Mouse (Mus musculus) midbrain, embryonic 11.5 days (tissue): Measurements from ENCODE around the gene 4933407L21Rik. TPM values are rescaled to one million over a fixed set of nuclear protein-coding genes. Genes with fewer than 3 reads are reported as not detected.

Experiments
- ATAC-seq: fragments of 200-750 bp; cut with Nextera tagmentation; 2 replicates; pipeline ENCODE4 v1.8.0; 2017; ENCODE audit warnings: moderate TSS enrichment, moderate library complexity; ENCODE audit not compliant: low FRiP score
- DNase-seq: peaks from one replicate; pipeline ENCODE4 v3.0.0; 2015; ENCODE audit warnings: low spot score; ENCODE audit errors: missing footprints
- H3K27ac ChIP-seq: fragments of 300-500 bp; sonication (generic); 2 replicates; pipeline ENCODE4 v1.5.1; 2014; ENCODE audit warnings: low read depth, low read length
- H3K27me3 ChIP-seq: fragments of 300-500 bp; sonication (generic); 2 replicates; pipeline ENCODE4 v1.6.1; 2014; ENCODE audit warnings: mild to moderate bottlenecking, low read length, moderate library complexity, mixed read lengths; ENCODE audit not compliant: control insufficient read depth, insufficient read depth
- H3K36me3 ChIP-seq: fragments of 300-500 bp; sonication (generic); 2 replicates; pipeline ENCODE4 v1.6.1; 2014; ENCODE audit warnings: mild to moderate bottlenecking, low read length, moderate library complexity, mixed read lengths; ENCODE audit not compliant: control insufficient read depth, insufficient read depth
- H3K4me1 ChIP-seq: fragments of 300-500 bp; sonication (generic); 2 replicates; pipeline ENCODE4 v1.6.1; 2014; ENCODE audit warnings: low read length; ENCODE audit not compliant: control insufficient read depth, insufficient read depth
- H3K4me2 ChIP-seq: fragments of 300-500 bp; sonication (generic); 2 replicates; pipeline ENCODE4 v1.6.1; 2014; ENCODE audit warnings: mild to moderate bottlenecking, moderate library complexity
- H3K4me3 ChIP-seq: fragments of 300-500 bp; sonication (generic); 2 replicates; pipeline ENCODE4 v1.5.1; 2014; ENCODE audit warnings: low read depth, low read length
- H3K9ac ChIP-seq: fragments of 300-500 bp; sonication (generic); 2 replicates; pipeline ENCODE4 v1.6.1; 2014; ENCODE audit warnings: low read length
- H3K9me3 ChIP-seq: fragments of 300-500 bp; sonication (generic); 2 replicates; pipeline ENCODE4 v1.6.1; 2016; ENCODE audit warnings: low read length; ENCODE audit not compliant: control insufficient read depth
- WGBS: fragments of 180-500 bp; shearing (Covaris S2); extraction: QIAGEN DNeasy Blood & Tissue Kit; methylation state at CpG from one replicate; pipeline ENCODE4 v1.1.7; 2014; 5-methylcytosine and 5-hydroxymethylcytosine counted together
- polyA plus RNA-seq: library from polyadenylated mRNA; unstranded; fragments of >200 nt; fragmentation: Nextera tagmentation; extraction: Ambion mirVana; gene quantifications from 2 replicates; pipeline ENCODE4 v1.2.1, GENCODE M21; 2014

4933407L21Rik gene
- polyA plus RNA-seq, 1 experiment from 2014 or later: 0.97 TPM

- no peak overlapping the region for H3K9ac ChIP-seq
- H3K27ac ChIP-seq: no peak overlapping the region
- H3K4me2 ChIP-seq: no peak overlapping the region
- H3K27me3 ChIP-seq: no peaks in the 10 kb centered on the region
- no peaks in the 10 kb centered on the region for H3K9me3 ChIP-seq
- no peaks in the 10 kb centered on the region for H3K4me1 ChIP-seq
- H3K4me3 ChIP-seq: no peak overlapping the region
- 74% methylated on average over 2 of the region's 2 CpGs for WGBS
- no peaks in the 10 kb centered on the region for H3K36me3 ChIP-seq
- DNase-seq (no peak), ATAC-seq (no peak)
Measured at GRCm38 (mm10) chr1:85949085-85949684, 20.9 kb downstream of the 4933407L21Rik start.

- DNase-seq: no peak
- no peak overlapping the region for H3K4me3 ChIP-seq
- 83% methylated on average over 3 of the region's 3 CpGs for WGBS
- H3K9me3 ChIP-seq: no peaks in the 10 kb centered on the region
- no peaks in the 10 kb centered on the region for H3K36me3 ChIP-seq
- no peak overlapping the region for H3K27ac ChIP-seq
- ATAC-seq: no peak
- H3K4me1 ChIP-seq: no peaks in the 10 kb centered on the region
- no peak overlapping the region for H3K4me2 ChIP-seq
- H3K27me3 ChIP-seq: no peaks in the 10 kb centered on the region
- no peak overlapping the region for H3K9ac ChIP-seq
Measured at GRCm38 (mm10) chr1:85955150-85955549, 26.9 kb downstream of the 4933407L21Rik start.

GRCm38 (mm10) chr1:85957290-85957689 is 29.0 kb downstream of the 4933407L21Rik start:
- H3K4me3 ChIP-seq: no peak overlapping the region
- no peaks in the 10 kb centered on the region for H3K9me3 ChIP-seq
- no peak overlapping the region for H3K27ac ChIP-seq
- WGBS: 80% methylated on average over 5 of the region's 5 CpGs
- H3K9ac ChIP-seq: no peak overlapping the region
- no peaks in the 10 kb centered on the region for H3K4me1 ChIP-seq
- no peak for DNase-seq
- H3K27me3 ChIP-seq: no peaks in the 10 kb centered on the region
- no peak for ATAC-seq
- no peak overlapping the region for H3K4me2 ChIP-seq
- H3K36me3 ChIP-seq: no peaks in the 10 kb centered on the region

GRCm38 (mm10) chr1:85957942-85958619 is 29.8 kb downstream of the 4933407L21Rik start:
- no peak overlapping the region for H3K27ac ChIP-seq
- WGBS: 56% methylated on average over 9 of the region's 9 CpGs
- no peaks in the 10 kb centered on the region for H3K27me3 ChIP-seq
- H3K4me2 ChIP-seq: no peak overlapping the region
- no peak overlapping the region for H3K4me3 ChIP-seq
- DNase-seq (no peak), ATAC-seq (no peak)
- no peaks in the 10 kb centered on the region for H3K4me1 ChIP-seq
- no peak overlapping the region for H3K9ac ChIP-seq
- H3K36me3 ChIP-seq: no peaks in the 10 kb centered on the region
- H3K9me3 ChIP-seq: no peaks in the 10 kb centered on the region

GRCm38 (mm10) chr1:85959129-85959888 is 31.0 kb downstream of the 4933407L21Rik start:
- Histone ChIP-seq H3K9ac (no peak overlapping the region), H3K4me3 (no peak overlapping the region), H3K36me3 (no peaks in the 10 kb centered on the region), H3K27me3 (no peaks in the 10 kb centered on the region), H3K4me1 (no peaks in the 10 kb centered on the region), H3K4me2 (no peak overlapping the region), H3K9me3 (no peaks in the 10 kb centered on the region), H3K27ac (no peak overlapping the region)
- 70% methylated on average over 6 of the region's 6 CpGs for WGBS
- DNase-seq: no peak
- no peak for ATAC-seq

GRCm38 (mm10) chr1:85959889-85960276 is 31.6 kb downstream of the 4933407L21Rik start:
- no peak overlapping the region for H3K9ac ChIP-seq
- 80% methylated on average over 2 of the region's 2 CpGs for WGBS
- H3K4me2 ChIP-seq: no peak overlapping the region
- ATAC-seq (no peak), DNase-seq (no peak)
- H3K4me1 ChIP-seq: no peaks in the 10 kb centered on the region
- no peaks in the 10 kb centered on the region for H3K9me3 ChIP-seq
- H3K27ac ChIP-seq: no peak overlapping the region
- H3K36me3 ChIP-seq: no peaks in the 10 kb centered on the region
- no peak overlapping the region for H3K4me3 ChIP-seq
- no peaks in the 10 kb centered on the region for H3K27me3 ChIP-seq

- Histone ChIP-seq H3K9me3 (no peaks in the 10 kb centered on the region), H3K27ac (no peak within 1 kb of the TSS), H3K4me2 (no peak within 1 kb of the TSS), H3K27me3 (no peaks in the 10 kb centered on the region), H3K4me3 (no peak within 1 kb of the TSS), H3K9ac (no peak within 1 kb of the TSS), H3K4me1 (no peaks in the 10 kb centered on the region), H3K36me3 (no peaks in the 10 kb centered on the region)
- ATAC-seq (no peak), DNase-seq (no peak)
- WGBS: 81% methylated on average over 5 of the region's 5 CpGs
Measured at GRCm38 (mm10) chr1:85960873-85961272, 32.6 kb downstream of the 4933407L21Rik start, which contains the start of gene Gpr55. Gene Gpr55 (minus strand): TSS chr1:85961007.

- no peaks in the 10 kb centered on the region for H3K36me3 ChIP-seq
- H3K27me3 ChIP-seq: no peaks in the 10 kb centered on the region
- ATAC-seq: no peak
- no peaks in the 10 kb centered on the region for H3K4me1 ChIP-seq
- DNase-seq: no peak
- no peak overlapping the region for H3K4me2 ChIP-seq
- H3K9ac ChIP-seq: no peak overlapping the region
- H3K4me3 ChIP-seq: no peak overlapping the region
- H3K27ac ChIP-seq: no peak overlapping the region
- no peaks in the 10 kb centered on the region for H3K9me3 ChIP-seq
- WGBS: 87% methylated on average over 3 of the region's 3 CpGs
Measured at GRCm38 (mm10) chr1:85962081-85962480, 33.8 kb downstream of the 4933407L21Rik start.

GRCm38 (mm10) chr1:85965856-85966255 is 37.6 kb downstream of the 4933407L21Rik start:
- DNase-seq (no peak), ATAC-seq (no peak)
- Histone ChIP-seq H3K9me3 (no peaks in the 10 kb centered on the region), H3K4me2 (no peak overlapping the region), H3K9ac (no peak overlapping the region), H3K27me3 (no peaks in the 10 kb centered on the region), H3K27ac (no peak overlapping the region), H3K4me3 (no peak overlapping the region), H3K36me3 (no peaks in the 10 kb centered on the region), H3K4me1 (no peaks in the 10 kb centered on the region)
- 85% methylated on average over 3 of the region's 3 CpGs for WGBS
